Mouse (Mus musculus) neural tube, embryonic 13.5 days (tissue): Measurements from ENCODE around the gene Gm4177. TPM values are rescaled to one million over a fixed set of nuclear protein-coding genes. Genes with fewer than 3 reads are reported as not detected.
"Not testable (repeated sequence)": the region's sequence is repeated elsewhere in the genome, so short reads cannot be mapped to it uniquely, and the experiment has no call there.

ENCODE experiments used
- ATAC-seq: fragments of 200-750 bp; cut with Nextera tagmentation; 2 replicates; pipeline ENCODE4 v1.8.0; 2017; ENCODE audit warnings: low read depth, mild to moderate bottlenecking, moderate TSS enrichment, moderate library complexity
- H3K27ac ChIP-seq: fragments of 300-500 bp; sonication (generic); replicated peaks from 2 replicates; pipeline ENCODE4 v1.5.1; 2015; ENCODE audit warnings: moderate library complexity, mild to moderate bottlenecking, inconsistent platforms
- H3K27me3 ChIP-seq: fragments of 300-500 bp; sonication (generic); 2 replicates; pipeline ENCODE4 v1.6.1; 2015; ENCODE audit warnings: mild to moderate bottlenecking, inconsistent platforms
- H3K36me3 ChIP-seq: fragments of 300-500 bp; sonication (generic); 2 replicates; pipeline ENCODE4 v1.6.1; 2015; ENCODE audit warnings: mild to moderate bottlenecking, inconsistent platforms
- H3K4me1 ChIP-seq: fragments of 300-500 bp; sonication (generic); replicated peaks from 2 replicates; pipeline ENCODE4 v1.6.1; 2015; ENCODE audit warnings: inconsistent platforms
- H3K4me2 ChIP-seq: fragments of 300-500 bp; sonication (generic); 2 replicates; pipeline ENCODE4 v1.6.1; 2015; ENCODE audit warnings: inconsistent platforms, mild to moderate bottlenecking, moderate library complexity
- H3K4me3 ChIP-seq: fragments of 300-500 bp; sonication (generic); 2 replicates; pipeline ENCODE4 v1.5.1; 2015; ENCODE audit warnings: mild to moderate bottlenecking, inconsistent platforms
- H3K9ac ChIP-seq: fragments of 300-500 bp; sonication (generic); 2 replicates; pipeline ENCODE4 v1.6.1; 2015; ENCODE audit warnings: moderate library complexity, mild to moderate bottlenecking, inconsistent platforms
- H3K9me3 ChIP-seq: fragments of 300-500 bp; sonication (generic); 2 replicates; pipeline ENCODE4 v1.6.1; 2016; ENCODE audit warnings: inconsistent platforms
- WGBS: fragments of 180-500 bp; shearing (Covaris S2); methylation state at CpG from one replicate; pipeline ENCODE4 v1.1.7; 2015; 5-methylcytosine and 5-hydroxymethylcytosine counted together
- polyA plus RNA-seq: library from polyadenylated mRNA; unstranded; fragments of >200 nt; fragmentation: Nextera tagmentation; extraction: Ambion mirVana; gene quantifications from 2 replicates; pipeline ENCODE4 v1.2.1, GENCODE M21; 2015

Gene Gm4177
- not detected in 2 replicates for polyA plus RNA-seq

DNA sequence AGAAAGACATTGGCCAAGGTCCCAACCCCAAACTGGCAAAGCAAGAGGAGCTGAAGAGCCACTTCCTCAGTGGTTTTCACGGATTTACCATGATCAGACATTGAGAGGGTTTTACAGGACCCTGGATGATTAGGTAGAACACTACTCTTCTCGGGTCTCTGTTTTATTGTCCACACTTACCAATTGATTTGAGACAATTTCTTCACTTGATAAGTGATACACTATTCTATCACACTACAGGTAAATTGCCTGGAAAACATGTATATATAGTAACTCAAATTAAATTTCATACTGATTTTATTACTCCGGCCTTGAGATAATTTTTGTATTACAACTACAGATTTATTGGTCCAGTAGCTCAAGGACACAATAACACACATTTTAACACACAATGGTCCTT is at the start of gene Gm4177:
TSS of gene Gm4177 (minus strand) at position 101 of the 400 bp plus-strand sequence.
- H3K36me3 ChIP-seq, ATAC-seq: not testable (repeated sequence)
- no CpG with 5 or more reads among the region's 3 CpGs for WGBS

DNA sequence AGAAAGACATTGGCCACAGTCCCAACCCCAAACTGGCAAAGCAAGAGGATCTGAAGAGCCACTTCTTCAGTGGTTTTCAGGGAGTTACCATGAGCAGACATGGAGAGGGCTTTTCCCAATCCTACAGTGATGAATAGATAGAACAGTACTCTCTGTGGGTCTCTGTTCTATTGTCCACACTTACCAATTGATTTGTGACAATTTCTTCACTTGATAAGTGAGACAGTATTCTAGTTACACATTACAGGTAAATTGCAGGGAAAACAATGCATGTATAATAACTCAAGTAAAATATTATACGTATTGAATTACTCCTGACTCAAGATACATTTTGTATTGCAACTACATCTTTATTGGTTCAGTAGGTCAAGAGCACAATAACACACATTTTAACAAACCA is 47.6 kb upstream of the Gm4177 start, which contains the start of gene Gm5725:
TSS of gene Gm5725 (minus strand) at position 101 of the 400 bp plus-strand sequence.
- H3K4me2 ChIP-seq, H3K4me3 ChIP-seq, H3K36me3 ChIP-seq, H3K9me3 ChIP-seq, H3K27ac ChIP-seq, ATAC-seq, H3K4me1 ChIP-seq, H3K27me3 ChIP-seq, H3K9ac ChIP-seq: not testable (repeated sequence)
- WGBS = no CpG with 5 or more reads among the region's 1 CpGs

More for the DNA sequence above, at the start of gene Gm4177:
- not testable (repeated sequence) for H3K9me3 ChIP-seq, H3K9ac ChIP-seq, H3K27ac ChIP-seq, H3K4me1 ChIP-seq, H3K4me2 ChIP-seq, H3K27me3 ChIP-seq, H3K4me3 ChIP-seq

DNA sequence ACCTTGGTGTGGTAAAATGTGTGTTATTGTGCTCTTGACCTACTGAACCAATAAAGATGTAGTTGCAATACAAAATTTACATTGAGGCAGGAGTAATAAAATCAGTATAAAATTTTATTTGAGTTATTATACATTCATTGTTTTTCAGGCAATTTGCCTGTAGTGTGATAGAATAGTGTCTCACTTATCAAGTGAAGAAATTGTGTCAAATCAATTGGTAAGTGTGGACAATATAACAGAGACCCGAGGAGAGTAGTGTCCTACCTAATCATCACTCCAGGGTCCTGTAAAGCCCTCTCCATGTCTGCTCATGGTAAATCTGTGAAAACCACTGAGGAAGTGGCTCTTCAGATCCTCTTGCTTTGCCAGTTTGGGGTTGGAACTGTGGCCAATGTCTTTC is 35.5 kb upstream of the Gm4177 start, which contains the start of gene Vmn1r135:
TSS of gene Vmn1r135 (plus strand) at position 301 of the 400 bp plus-strand sequence.
- H3K4me1 ChIP-seq, H3K27ac ChIP-seq, ATAC-seq, H3K27me3 ChIP-seq, H3K4me2 ChIP-seq, H3K4me3 ChIP-seq, H3K36me3 ChIP-seq, H3K9ac ChIP-seq, H3K9me3 ChIP-seq: not testable (repeated sequence)
- WGBS = no CpG with 5 or more reads among the region's 1 CpGs

DNA sequence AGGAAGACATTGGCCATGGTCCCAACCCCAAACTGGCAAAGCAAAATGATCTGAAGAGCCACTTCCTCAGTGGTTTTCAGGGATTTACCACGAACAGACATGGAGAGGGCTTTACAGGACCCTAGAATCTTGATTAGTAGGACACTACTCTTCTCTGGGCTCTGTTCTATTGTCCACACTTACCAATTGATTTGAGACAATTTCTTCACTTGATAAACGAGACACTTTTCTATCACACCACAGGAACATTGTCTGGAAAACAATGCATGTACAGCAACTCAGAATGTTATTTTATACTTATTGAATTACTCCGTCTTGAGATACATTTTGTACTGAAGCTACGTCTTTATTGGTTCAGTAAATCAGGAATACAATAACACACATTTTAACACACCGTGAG is 35.2 kb downstream of the Gm4177 start, which contains the start of gene Gm4175:
TSS of gene Gm4175 (minus strand) at position 101 of the 400 bp plus-strand sequence.
- no CpG with 5 or more reads among the region's 5 CpGs for WGBS
- H3K27me3 ChIP-seq, ATAC-seq, H3K4me2 ChIP-seq, H3K4me1 ChIP-seq, H3K9ac ChIP-seq, H3K9me3 ChIP-seq, H3K27ac ChIP-seq, H3K4me3 ChIP-seq, H3K36me3 ChIP-seq: not testable (repeated sequence)

Other genes starting within 250 kb of the Gm4177 start
- not detected in 2 replicates for gene Vmn1r132, start 182.6 kb downstream of the Gm4177 start, polyA plus RNA-seq
- not detected in 2 replicates for gene Gm4175, start 35.3 kb downstream of the Gm4177 start, polyA plus RNA-seq
- gene Vmn1r135, start 35.6 kb upstream of the Gm4177 start, polyA plus RNA-seq = not detected in 2 replicates
- gene Gm5725, start 47.5 kb upstream of the Gm4177 start, polyA plus RNA-seq = not detected in 2 replicates
- gene Gm5891, start 124.6 kb upstream of the Gm4177 start, polyA plus RNA-seq = not detected in 2 replicates
- not detected in 2 replicates for gene Vmn1r137, start 197.9 kb upstream of the Gm4177 start, polyA plus RNA-seq
- gene Vmn1r138, start 232.2 kb upstream of the Gm4177 start, polyA plus RNA-seq = not detected in 2 replicates